Mouse (Mus musculus) intestine, embryonic 16.5 days (tissue): ENCODE data around the gene Slc29a3. TPM values are rescaled to one million over a fixed set of nuclear protein-coding genes. Genes with fewer than 3 reads are reported as not detected.
"Not testable (repeated sequence)": the region's sequence is repeated elsewhere in the genome, so short reads cannot be mapped to it uniquely, and the experiment has no call there.

Experiments used
- ATAC-seq: fragments of 200-750 bp; cut with Nextera tagmentation; 2 replicates; pipeline ENCODE4 v1.8.0; 2017; ENCODE audit warnings: moderate TSS enrichment, moderate library complexity
- H3K27ac ChIP-seq: fragments of 300-500 bp; sonication (generic); 2 replicates; pipeline ENCODE4 v1.5.1; 2014; ENCODE audit warnings: mild to moderate bottlenecking, low read length
- H3K27me3 ChIP-seq: fragments of 300-500 bp; sonication (generic); replicated peaks from 2 replicates; pipeline ENCODE4 v1.6.1; 2014; ENCODE audit warnings: low read length, control low read depth, mixed read lengths; ENCODE audit not compliant: control insufficient read depth, insufficient read depth
- H3K36me3 ChIP-seq: fragments of 300-500 bp; sonication (generic); 2 replicates; pipeline ENCODE4 v1.6.1; 2014; ENCODE audit warnings: low read length, control low read depth; ENCODE audit not compliant: control insufficient read depth, insufficient read depth
- H3K4me1 ChIP-seq: fragments of 300-500 bp; sonication (generic); 2 replicates; pipeline ENCODE4 v1.6.1; 2014; ENCODE audit warnings: low read length, control low read depth, mixed read lengths; ENCODE audit not compliant: control insufficient read depth, insufficient read depth
- H3K4me2 ChIP-seq: fragments of 300-500 bp; sonication (generic); 2 replicates; pipeline ENCODE4 v1.6.1; 2014; ENCODE audit warnings: low read depth, low read length, control low read depth
- H3K4me3 ChIP-seq: fragments of 300-500 bp; sonication (generic); 2 replicates; pipeline ENCODE4 v1.5.1; 2014; ENCODE audit warnings: mild to moderate bottlenecking, low read length
- H3K9ac ChIP-seq: fragments of 300-500 bp; sonication (generic); 2 replicates; pipeline ENCODE4 v1.6.1; 2014; ENCODE audit warnings: low read depth, low read length
- H3K9me3 ChIP-seq: fragments of 300-500 bp; sonication (generic); 2 replicates; pipeline ENCODE4 v1.6.1; 2016; ENCODE audit warnings: low read length, control low read depth; ENCODE audit not compliant: control insufficient read depth
- WGBS: fragments of 180-500 bp; shearing (Covaris S2); extraction: QIAGEN DNeasy Blood & Tissue Kit; methylation state at CpG from one replicate; pipeline ENCODE4 v1.1.7; 2014; 5-methylcytosine and 5-hydroxymethylcytosine counted together
- polyA plus RNA-seq: library from polyadenylated mRNA; unstranded; fragments of >200 nt; fragmentation: Nextera tagmentation; extraction: Ambion mirVana; gene quantifications from 2 replicates; pipeline ENCODE4 v1.2.1, GENCODE M21; 2015

The Slc29a3 gene
- polyA plus RNA-seq, 1 experiment from 2014 or later: 8.2 TPM

DNA sequence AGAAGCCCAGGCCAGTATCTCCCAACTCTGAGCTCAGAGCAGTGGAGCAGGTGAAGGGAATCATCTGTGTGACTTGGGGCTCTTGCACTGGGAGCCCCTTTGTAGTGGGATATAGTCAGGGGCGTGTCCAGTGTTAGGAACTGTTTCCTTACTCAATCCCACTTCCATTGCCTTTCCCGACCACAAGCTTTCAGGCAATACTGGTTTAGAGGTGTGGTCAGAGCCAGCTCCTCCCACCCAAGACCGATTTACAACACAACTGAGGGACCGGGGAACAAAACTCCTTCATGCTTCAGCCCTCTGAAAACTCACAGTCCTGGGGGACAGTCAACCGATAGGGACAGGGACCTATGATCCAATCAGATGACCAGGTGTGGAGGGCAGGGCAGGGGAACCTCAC, 32.1 kb downstream of the Slc29a3 start:
- no peak overlapping the region for H3K27ac ChIP-seq
- H3K4me3 ChIP-seq: no peak overlapping the region
- WGBS: 80% methylated on average over 5 of the region's 5 CpGs
- no peak for ATAC-seq
- no peaks in the 10 kb centered on the region for H3K4me1 ChIP-seq
- no peak overlapping the region for H3K4me2 ChIP-seq
- no peaks in the 10 kb centered on the region for H3K9me3 ChIP-seq
- H3K9ac ChIP-seq: no peak overlapping the region
- peaks cover 6% of the 10 kb centered on the region for H3K36me3 ChIP-seq
- no peaks in the 10 kb centered on the region for H3K27me3 ChIP-seq

- no peak overlapping the region for H3K4me3 ChIP-seq
- H3K27ac ChIP-seq: no peak overlapping the region
- WGBS: 88% methylated on average over 2 of the region's 2 CpGs
- H3K9me3 ChIP-seq: no peaks in the 10 kb centered on the region
- H3K9ac ChIP-seq: no peak overlapping the region
- no peaks in the 10 kb centered on the region for H3K4me1 ChIP-seq
- no peak for ATAC-seq
- H3K27me3 ChIP-seq: no peaks in the 10 kb centered on the region
- peaks cover 6% of the 10 kb centered on the region for H3K36me3 ChIP-seq
- H3K4me2 ChIP-seq: no peak overlapping the region
These were observed 34.1 kb downstream of the Slc29a3 start for GRCm38 (mm10) chr10:60718491-60718890.

DNA sequence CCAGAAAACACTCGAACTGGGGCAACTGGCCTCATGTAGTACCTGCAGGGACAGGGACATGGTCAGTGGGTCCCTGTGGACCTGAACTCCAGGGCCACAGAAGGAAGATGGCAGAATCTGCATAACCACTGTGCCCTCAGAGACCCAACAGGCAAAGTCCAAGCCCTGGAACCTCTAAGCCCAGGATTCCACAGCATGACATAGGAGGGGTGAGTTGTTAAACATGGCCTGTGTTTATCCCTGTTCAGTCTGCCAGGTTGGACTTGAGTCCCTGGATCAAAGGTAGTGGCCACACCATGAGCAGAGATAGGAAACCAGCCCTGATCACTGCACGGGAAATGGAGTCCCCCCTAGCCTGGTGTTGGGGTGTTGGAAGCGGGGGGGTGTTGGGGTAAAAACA, 36.1 kb downstream of the Slc29a3 start:
- H3K27me3 ChIP-seq: no peaks in the 10 kb centered on the region
- no peak overlapping the region for H3K4me3 ChIP-seq
- H3K27ac ChIP-seq: no peak overlapping the region
- no peak for ATAC-seq
- no peaks in the 10 kb centered on the region for H3K4me1 ChIP-seq
- H3K36me3 ChIP-seq: peaks cover 6% of the 10 kb centered on the region; the same call in 1 of the 2 replicates
- H3K9me3 ChIP-seq: no peaks in the 10 kb centered on the region
- no peak overlapping the region for H3K9ac ChIP-seq
- 89% methylated on average over 3 of the region's 3 CpGs for WGBS
- no peak overlapping the region for H3K4me2 ChIP-seq

DNA sequence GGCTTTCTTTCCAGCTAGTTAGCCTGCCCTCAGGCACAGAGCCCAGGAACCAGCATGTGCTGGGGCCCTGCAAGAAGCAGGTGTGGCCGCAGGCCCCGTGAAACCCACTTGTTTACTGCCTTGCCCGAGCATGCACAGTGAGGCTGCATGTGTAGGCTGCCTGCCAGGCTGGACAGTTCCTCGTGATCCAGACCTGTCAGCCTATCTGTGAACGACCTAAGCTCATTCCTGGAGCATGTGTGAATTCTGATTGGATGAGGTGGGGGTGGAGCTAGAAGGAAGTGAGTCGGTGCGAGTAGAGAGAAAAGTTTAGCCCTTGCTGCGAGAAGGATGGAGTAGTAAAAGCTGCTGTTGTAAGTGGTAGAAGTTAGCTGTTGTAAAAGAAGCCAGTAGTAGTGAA, 40.3 kb downstream of the Slc29a3 start:
- not testable (repeated sequence) for H3K27me3 ChIP-seq, H3K4me3 ChIP-seq, H3K9ac ChIP-seq, ATAC-seq, H3K4me2 ChIP-seq, H3K36me3 ChIP-seq, H3K27ac ChIP-seq, H3K9me3 ChIP-seq, H3K4me1 ChIP-seq
- 36% methylated on average over 8 of the region's 8 CpGs for WGBS

- H3K36me3 ChIP-seq: no peaks in the 10 kb centered on the region
- no peaks in the 10 kb centered on the region for H3K9me3 ChIP-seq
- WGBS: 80% methylated on average over 5 of the region's 5 CpGs
- H3K4me2 ChIP-seq: no peak overlapping the region
- H3K27ac ChIP-seq: no peak overlapping the region
- no peak overlapping the region for H3K9ac ChIP-seq
- no peak overlapping the region for H3K4me3 ChIP-seq
- no peaks in the 10 kb centered on the region for H3K4me1 ChIP-seq
- ATAC-seq: no peak
- H3K27me3 ChIP-seq: no peaks in the 10 kb centered on the region
These were observed 43.8 kb downstream of the Slc29a3 start for GRCm38 (mm10) chr10:60708837-60709236.

GRCm38 (mm10) chr10:60706268-60706667, 46.3 kb downstream of the Slc29a3 start:
- WGBS: 86% methylated on average over 4 of the region's 4 CpGs
- Histone ChIP-seq H3K4me1 (no peaks in the 10 kb centered on the region), H3K9ac (no peak overlapping the region), H3K27ac (no peak overlapping the region), H3K4me2 (no peak overlapping the region), H3K4me3 (no peak overlapping the region), H3K27me3 (no peaks in the 10 kb centered on the region), H3K9me3 (no peaks in the 10 kb centered on the region), H3K36me3 (no peaks in the 10 kb centered on the region)
- ATAC-seq: no peak

DNA sequence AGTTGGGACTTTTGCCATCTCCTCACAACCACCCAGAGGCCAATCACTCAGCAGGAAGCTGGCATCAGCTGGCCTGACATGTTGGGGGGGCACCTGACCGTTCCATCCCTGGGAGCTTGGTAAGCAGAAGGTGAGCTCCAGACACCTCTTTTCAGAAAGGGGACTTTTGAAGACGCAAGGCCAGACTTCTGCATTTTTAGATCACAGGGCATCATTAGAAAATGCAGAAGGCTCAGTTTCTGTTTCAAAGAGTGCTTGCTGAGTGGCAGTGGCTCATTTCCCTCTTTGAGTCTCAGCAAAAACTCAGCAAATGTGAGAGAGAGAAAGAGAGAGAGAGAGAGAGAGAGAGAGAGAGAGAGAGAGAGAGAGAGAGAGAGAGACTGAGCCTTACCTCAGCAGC, 47.5 kb downstream of the Slc29a3 start:
- Histone ChIP-seq H3K9ac (no peak overlapping the region), H3K36me3 (no peaks in the 10 kb centered on the region), H3K27me3 (no peaks in the 10 kb centered on the region), H3K4me1 (no peaks in the 10 kb centered on the region), H3K4me2 (no peak overlapping the region), H3K27ac (no peak overlapping the region), H3K9me3 (no peaks in the 10 kb centered on the region), H3K4me3 (no peak overlapping the region)
- no peak for ATAC-seq
- 66% methylated on average over 2 of the region's 2 CpGs for WGBS

DNA sequence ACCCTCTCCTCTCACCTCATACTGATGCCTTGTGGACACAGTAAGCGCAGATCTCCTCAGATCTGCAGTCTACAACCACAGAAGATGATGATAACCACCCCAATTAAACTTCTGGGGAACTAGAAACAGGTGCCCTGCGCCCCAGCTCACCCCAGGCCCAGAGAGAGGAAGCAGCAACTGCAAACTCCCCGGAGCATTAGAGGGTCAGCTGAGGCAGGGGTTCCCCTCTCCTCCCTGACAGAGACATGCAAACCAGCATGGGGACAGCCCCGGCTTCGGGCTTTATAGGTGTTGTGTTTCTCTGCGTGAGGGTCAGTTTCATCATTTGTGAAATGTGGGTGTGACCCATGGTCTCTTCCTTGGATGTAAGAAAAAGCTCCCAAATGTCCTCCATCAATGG, 54.8 kb downstream of the Slc29a3 start:
- Histone ChIP-seq H3K27ac (no peak overlapping the region), H3K36me3 (no peaks in the 10 kb centered on the region), H3K9ac (no peak overlapping the region), H3K9me3 (no peaks in the 10 kb centered on the region), H3K4me2 (no peak overlapping the region), H3K4me3 (no peak overlapping the region), H3K4me1 (no peaks in the 10 kb centered on the region), H3K27me3 (no peaks in the 10 kb centered on the region)
- no peak for ATAC-seq
- WGBS: 74% methylated on average over 6 of the region's 6 CpGs

- WGBS: 16% methylated on average over 5 of the region's 5 CpGs
- peak; percentile 40; the same call in 1 of the 2 replicates for ATAC-seq
- no peaks in the 10 kb centered on the region for H3K9me3 ChIP-seq
These were observed 55.6 kb downstream of the Slc29a3 start for GRCm38 (mm10) chr10:60696975-60697374.

GRCm38 (mm10) chr10:60696390-60696789, 56.2 kb downstream of the Slc29a3 start, which contains the start of gene Cdh23:
Cdh23 (minus strand) TSS chr10:60696490.
- H3K9me3 ChIP-seq: no peaks in the 10 kb centered on the region
- no peak for ATAC-seq
- no peak within 1 kb of the TSS for H3K27ac ChIP-seq
- WGBS: 83% methylated on average over 6 of the region's 6 CpGs
- no peak within 1 kb of the TSS for H3K9ac ChIP-seq
- H3K4me3 ChIP-seq: no peak within 1 kb of the TSS
- H3K4me1 ChIP-seq: no peaks in the 10 kb centered on the region; the same call in 1 of the 2 replicates
- H3K4me2 ChIP-seq: no peak within 1 kb of the TSS
- H3K36me3 ChIP-seq: no peaks in the 10 kb centered on the region
- no peaks in the 10 kb centered on the region for H3K27me3 ChIP-seq

More at GRCm38 (mm10) chr10:60696975-60697374, 55.6 kb downstream of the Slc29a3 start:
- Histone ChIP-seq H3K9ac (no peak overlapping the region), H3K4me2 (no peak overlapping the region), H3K4me1 (no peaks in the 10 kb centered on the region), H3K27me3 (no peaks in the 10 kb centered on the region), H3K36me3 (no peaks in the 10 kb centered on the region), H3K4me3 (no peak overlapping the region), H3K27ac (no peak overlapping the region)
